Mouse (Mus musculus): Measurements from ENCODE around the gene Shmt1.

DNA sequence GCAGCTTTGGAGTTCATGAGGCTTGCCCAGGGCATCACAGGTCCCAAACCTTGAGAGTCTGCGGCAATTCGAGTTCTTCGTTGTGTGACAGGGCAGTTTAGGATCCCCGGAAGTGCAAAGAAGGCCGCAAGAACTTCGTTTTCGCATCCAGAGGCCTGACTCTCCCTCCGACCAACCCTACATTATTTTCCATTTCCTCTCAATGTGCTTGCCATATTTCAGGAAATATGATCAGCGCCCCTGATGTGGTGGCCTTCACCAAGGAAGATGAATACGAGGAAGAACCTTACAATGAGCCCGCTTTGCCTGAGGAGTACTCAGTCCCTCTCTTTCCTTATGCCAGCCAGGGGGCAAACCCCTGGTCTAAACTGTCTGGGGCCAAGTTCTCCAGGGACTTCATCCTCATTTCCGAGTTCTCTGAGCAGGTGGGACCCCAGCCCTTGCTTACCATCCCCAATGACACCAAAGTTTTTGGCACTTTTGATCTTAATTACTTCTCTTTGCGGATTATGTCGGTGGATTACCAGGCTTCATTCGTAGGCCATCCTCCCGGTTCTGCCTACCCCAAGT, 33.6 kb downstream of the Shmt1 start:
- no peak for TF ChIP-seq CTCF (IDR thresholded peaks at IDR 0.05; ENCODE audit: extremely low read depth, insufficient read depth, low read length)
- TF ChIP-seq POLR2A (IDR thresholded peaks at IDR 0.05; ENCODE audit: extremely low read depth, insufficient read depth, low read length), result no peak
